Mouse (Mus musculus): Measurements from ENCODE around the gene Kdm4a. TPM values are rescaled to one million over a fixed set of nuclear protein-coding genes. Genes with fewer than 3 reads are reported as not detected.

Kdm4a gene
- polyA plus RNA-seq, 1 experiment from 2014 or later, result 51.8 TPM

DNA sequence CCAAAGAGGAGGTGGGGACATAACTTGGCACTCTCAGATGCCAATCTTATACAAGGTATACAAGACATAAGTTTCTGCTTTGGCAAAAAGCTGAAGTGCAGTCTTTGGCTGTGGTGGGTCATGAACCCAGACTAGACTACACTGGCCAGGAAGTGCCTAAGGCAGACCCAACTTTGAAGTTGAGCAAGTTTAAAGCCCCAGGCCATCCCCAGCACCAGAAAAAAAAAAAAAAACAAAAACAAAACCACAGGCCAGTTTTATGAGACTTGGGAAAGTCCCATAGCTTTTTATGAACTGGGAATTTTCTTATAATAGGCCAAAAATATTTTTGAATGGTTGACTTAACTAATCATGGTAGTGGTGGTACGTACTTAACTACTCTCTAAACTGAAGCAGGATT, 44.4 kb downstream of the Kdm4a start:
- Histone ChIP-seq H3K4me2 (replicated peaks) (peak overlapping the region; percentile 79), H3K4me1 (peaks cover 30% of the 10 kb centered on the region), H3K9ac (peak overlapping the region; percentile 69), H3K27me3 (no peaks in the 10 kb centered on the region), H3K36me3 (peaks cover 46% of the 10 kb centered on the region), H3K4me3 (peak overlapping the region; percentile 99), H3K27ac (peak overlapping the region; percentile 74), H3K9me3 (no peaks in the 10 kb centered on the region)
- 78% methylated on average over 1 of the region's 1 CpGs for WGBS
- ATAC-seq (ENCODE audit: low FRiP score, low read depth), result no peak; the same call in 1 of the 2 replicates

DNA sequence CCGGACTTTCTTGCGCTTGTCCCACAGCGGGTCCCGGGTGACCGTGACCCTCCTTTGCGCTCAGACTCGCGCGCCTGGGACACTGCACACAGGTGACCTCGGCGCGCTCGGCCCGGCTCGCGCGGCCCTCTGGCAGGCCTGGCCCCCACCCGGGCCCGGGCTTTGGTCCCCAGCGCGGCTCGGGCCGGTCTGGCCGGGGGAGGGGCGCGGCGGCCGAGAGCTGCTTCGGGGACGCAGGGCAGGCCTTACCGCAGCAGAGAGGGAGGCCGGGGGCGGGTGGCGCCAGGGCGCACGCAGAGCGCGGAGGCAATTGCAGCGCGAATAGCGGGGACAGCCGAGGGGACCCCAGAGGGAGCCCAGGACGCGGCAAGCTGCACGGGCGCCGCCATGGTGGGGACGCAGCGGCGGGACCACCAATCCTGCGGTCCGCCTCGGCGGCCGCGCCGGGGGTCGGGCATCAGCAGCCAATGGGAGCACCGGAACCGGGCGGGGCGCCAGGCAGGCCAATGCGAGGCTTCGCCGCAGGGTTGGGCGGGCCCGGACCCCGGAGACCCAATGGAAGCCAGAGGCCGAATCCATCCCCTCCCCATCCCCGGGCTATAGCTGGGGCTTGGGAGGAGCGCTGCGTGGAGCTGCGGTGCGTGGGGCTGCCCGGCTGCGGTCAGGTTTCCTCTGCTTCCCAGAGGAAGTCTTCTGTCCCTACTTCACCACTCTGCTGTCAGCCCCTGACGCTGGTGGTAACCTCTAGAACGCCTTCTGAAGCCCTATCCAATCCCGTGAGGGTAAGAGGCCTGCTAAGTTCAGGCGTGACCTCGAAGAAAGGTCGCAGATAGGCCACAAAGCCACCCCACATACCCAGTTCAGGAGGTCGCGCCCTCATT, 45.1 kb downstream of the Kdm4a start, which contains the start of gene St3gal3:
Gene St3gal3, minus strand, starts transcription at position 430 of the 881 bp plus-strand sequence.
- WGBS, result under 1% methylated on average over 69 of the region's 84 CpGs

DNA sequence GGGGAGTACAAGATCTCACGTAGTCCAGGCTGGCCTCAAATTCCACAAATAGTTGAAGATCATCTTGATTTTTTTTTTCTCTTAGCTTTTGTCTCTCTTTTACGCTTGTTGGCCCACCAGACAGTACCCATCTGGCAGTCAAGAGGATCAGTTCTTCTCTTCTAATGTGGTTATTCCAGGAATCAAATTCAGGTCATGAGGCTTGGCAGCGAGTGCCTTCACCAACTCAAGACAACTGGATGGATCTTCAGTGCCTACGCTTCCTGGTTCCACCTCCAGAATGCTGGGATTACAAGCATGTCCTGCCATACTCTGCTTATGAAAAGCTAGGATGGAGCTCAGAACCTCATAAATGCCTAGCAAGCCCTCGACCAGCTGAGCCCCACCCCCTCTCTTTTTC, 48.5 kb downstream of the Kdm4a start:
- no peak for ATAC-seq (ENCODE audit: low FRiP score, low read depth)
- Histone ChIP-seq H3K4me1 (peaks cover 30% of the 10 kb centered on the region), H3K4me3 (no peak overlapping the region), H3K27me3 (no peaks in the 10 kb centered on the region), H3K9me3 (no peaks in the 10 kb centered on the region), H3K4me2 (replicated peaks) (no peak overlapping the region), H3K27ac (no peak overlapping the region), H3K9ac (no peak overlapping the region), H3K36me3 (peaks cover 7% of the 10 kb centered on the region)
- 85% methylated on average over 5 of the region's 5 CpGs for WGBS

More for the DNA sequence above, 45.1 kb downstream of the Kdm4a start, which contains the start of gene St3gal3:
- Histone ChIP-seq H3K36me3 (peaks cover 39% of the 10 kb centered on the region), H3K9me3 (no peaks in the 10 kb centered on the region), H3K9ac (peak within 1 kb of the TSS; percentile 89), H3K4me2 (replicated peaks) (peak within 1 kb of the TSS; percentile 79), H3K27me3 (no peaks in the 10 kb centered on the region), H3K4me3 (peak within 1 kb of the TSS; percentile 99), H3K27ac (peak within 1 kb of the TSS; percentile 79), H3K4me1 (peaks cover 30% of the 10 kb centered on the region)
- ATAC-seq (ENCODE audit: low FRiP score, low read depth), result peak; percentile 99

DNA sequence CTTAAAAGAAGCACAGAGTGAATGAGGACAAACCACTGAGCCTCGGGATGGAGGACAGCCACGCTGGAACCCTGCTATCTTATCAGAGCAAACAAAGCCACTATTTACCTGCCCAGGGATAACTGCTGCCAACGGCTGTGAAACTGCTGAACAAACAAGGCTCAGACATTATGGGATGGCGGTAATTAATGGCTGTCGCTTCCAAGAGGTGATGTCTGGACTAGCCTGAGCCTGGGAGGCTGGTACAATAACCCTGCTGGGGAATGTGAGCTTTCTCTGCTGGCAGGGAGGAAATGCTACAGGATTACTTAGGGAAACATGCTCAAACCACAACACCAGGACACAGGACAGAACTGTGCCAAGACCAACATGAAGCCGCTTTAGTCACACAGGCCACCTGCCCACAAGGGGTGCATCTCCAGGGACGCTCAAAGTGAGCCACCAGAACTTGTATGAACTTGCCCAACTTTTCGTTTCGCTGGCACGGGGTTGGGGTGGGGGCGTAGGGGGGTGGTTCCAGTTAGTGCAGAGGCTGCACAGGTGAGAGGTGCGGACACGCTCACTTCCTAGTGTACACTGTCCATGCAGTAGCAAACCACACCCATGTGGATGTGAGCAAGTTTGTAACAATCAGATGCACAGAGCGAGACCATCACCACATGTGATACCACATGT, 56.7 kb downstream of the Kdm4a start:
- H3K9ac ChIP-seq, result no peak overlapping the region
- WGBS, result 75% methylated on average over 14 of the region's 14 CpGs
- no peak overlapping the region for H3K4me3 ChIP-seq
- H3K4me1 ChIP-seq, result no peaks in the 10 kb centered on the region; the same call in 1 of the 2 replicates
- no peaks in the 10 kb centered on the region for H3K27me3 ChIP-seq
- H3K9me3 ChIP-seq, result no peaks in the 10 kb centered on the region
- no peak overlapping the region for H3K4me2 ChIP-seq (replicated peaks)
- no peak overlapping the region for H3K27ac ChIP-seq
- ATAC-seq (ENCODE audit: low FRiP score, low read depth), result no peak
- peaks cover 3% of the 10 kb centered on the region; the same call in 1 of the 2 replicates for H3K36me3 ChIP-seq

DNA sequence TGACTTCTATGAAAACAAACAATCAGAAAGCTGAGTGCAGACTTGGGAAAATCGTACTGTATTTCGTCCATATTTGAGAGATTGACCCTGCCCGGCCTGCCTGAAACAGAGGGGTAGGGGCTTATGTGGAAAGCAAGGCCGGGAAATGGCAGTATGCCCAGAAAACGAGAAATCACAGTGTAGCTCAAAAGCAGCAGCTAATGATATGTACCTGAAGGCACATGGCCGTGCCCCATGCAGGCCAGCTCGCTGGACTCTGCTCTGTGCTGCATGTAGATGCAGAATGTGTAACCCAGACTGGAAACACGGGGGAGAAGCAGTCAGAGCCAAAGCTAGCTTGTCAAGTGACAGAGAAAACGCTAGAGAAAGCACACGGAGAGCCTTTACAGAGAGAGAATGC, 57.8 kb downstream of the Kdm4a start:
- no peak overlapping the region for H3K27ac ChIP-seq

GRCm38 (mm10) chr4:118117565-118117964, 62.3 kb downstream of the Kdm4a start:
- 95% methylated on average over 10 of the region's 10 CpGs for WGBS
- no peak for ATAC-seq (ENCODE audit: low FRiP score, low read depth)
- H3K4me3 ChIP-seq, result no peak overlapping the region
- no peaks in the 10 kb centered on the region for H3K4me1 ChIP-seq
- no peak overlapping the region for H3K4me2 ChIP-seq (replicated peaks)
- H3K9me3 ChIP-seq, result no peaks in the 10 kb centered on the region
- H3K9ac ChIP-seq, result no peak overlapping the region
- no peaks in the 10 kb centered on the region for H3K27me3 ChIP-seq
- H3K27ac ChIP-seq, result no peak overlapping the region
- H3K36me3 ChIP-seq, result peaks cover 3% of the 10 kb centered on the region

More for the DNA sequence above, 57.8 kb downstream of the Kdm4a start:
- Histone ChIP-seq H3K4me1 (no peaks in the 10 kb centered on the region; the same call in 1 of the 2 replicates), H3K27me3 (no peaks in the 10 kb centered on the region), H3K9me3 (no peaks in the 10 kb centered on the region), H3K36me3 (peaks cover 3% of the 10 kb centered on the region), H3K9ac (no peak overlapping the region), H3K4me2 (replicated peaks) (no peak overlapping the region), H3K4me3 (no peak overlapping the region)
- WGBS, result 76% methylated on average over 10 of the region's 10 CpGs
- ATAC-seq (ENCODE audit: low FRiP score, low read depth), result no peak

- Histone ChIP-seq H3K4me3 (no peak overlapping the region), H3K4me1 (no peaks in the 10 kb centered on the region), H3K27me3 (no peaks in the 10 kb centered on the region), H3K9me3 (0 out of 2 replicates have a peak, but pooled peaks cover 6% of the 10 kb centered on the region), H3K4me2 (replicated peaks) (no peak overlapping the region), H3K36me3 (peaks cover 10% of the 10 kb centered on the region), H3K9ac (no peak overlapping the region), H3K27ac (no peak overlapping the region)
- WGBS, result 89% methylated on average over 11 of the region's 11 CpGs
- no peak for ATAC-seq (ENCODE audit: low FRiP score, low read depth)
These were observed 63.7 kb downstream of the Kdm4a start for GRCm38 (mm10) chr4:118116098-118116497.

DNA sequence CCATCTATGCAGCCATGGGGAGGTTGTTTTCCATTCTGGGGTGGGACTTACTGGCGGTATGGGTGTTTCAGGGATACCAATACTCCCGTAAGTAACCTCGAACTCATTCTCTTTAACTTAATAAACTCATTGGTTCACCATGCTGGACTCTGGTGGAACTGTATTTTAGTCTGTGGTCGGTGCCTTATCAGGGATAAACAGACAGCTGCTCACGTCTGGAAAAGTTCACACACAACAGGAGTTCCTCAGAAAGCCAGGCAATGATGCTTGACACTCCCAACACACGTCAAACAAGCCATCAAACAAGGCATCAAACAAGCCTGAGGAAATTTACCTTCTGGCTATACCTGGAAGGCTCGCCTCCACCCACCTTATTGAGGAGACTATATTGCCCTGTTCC, 64.7 kb downstream of the Kdm4a start:
- Histone ChIP-seq H3K9ac (no peak overlapping the region), H3K4me3 (no peak overlapping the region), H3K9me3 (0 out of 2 replicates have a peak, but pooled peaks cover 11% of the 10 kb centered on the region), H3K4me2 (replicated peaks) (no peak overlapping the region), H3K36me3 (peaks cover 10% of the 10 kb centered on the region), H3K27ac (no peak overlapping the region), H3K4me1 (no peaks in the 10 kb centered on the region), H3K27me3 (no peaks in the 10 kb centered on the region)
- ATAC-seq (ENCODE audit: low FRiP score, low read depth), result no peak
- 84% methylated on average over 7 of the region's 7 CpGs for WGBS

DNA sequence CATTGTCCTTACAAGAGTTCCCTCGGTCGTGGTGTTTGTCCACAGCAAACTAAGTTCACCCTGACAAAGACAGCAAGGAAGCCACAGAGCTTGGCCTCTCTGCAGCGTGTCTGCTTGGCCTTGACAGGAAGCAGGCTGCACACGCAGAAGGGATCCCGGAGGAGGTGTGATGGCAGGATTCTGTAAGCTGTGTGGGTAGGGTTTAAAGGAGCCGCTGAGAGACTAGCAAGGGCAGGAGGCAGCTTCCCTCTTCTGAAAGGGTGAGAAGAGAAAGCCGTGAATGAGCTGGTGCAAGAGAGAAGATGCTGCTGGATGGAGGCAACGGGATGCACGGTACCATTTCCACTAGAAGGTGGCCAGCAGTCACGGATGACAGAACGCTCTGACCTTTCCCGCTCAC, 67.2 kb downstream of the Kdm4a start:
- ATAC-seq (ENCODE audit: low FRiP score, low read depth), result no peak
- peaks cover 6% of the 10 kb centered on the region; the same call in 1 of the 2 replicates for H3K4me1 ChIP-seq
- WGBS, result 82% methylated on average over 12 of the region's 12 CpGs
- 0 out of 2 replicates have a peak, but pooled peaks cover 11% of the 10 kb centered on the region for H3K9me3 ChIP-seq
- H3K9ac ChIP-seq, result no peak overlapping the region
- peaks cover 12% of the 10 kb centered on the region for H3K36me3 ChIP-seq
- no peak overlapping the region for H3K4me3 ChIP-seq
- no peak overlapping the region for H3K4me2 ChIP-seq (replicated peaks)
- no peaks in the 10 kb centered on the region for H3K27me3 ChIP-seq
- no peak overlapping the region for H3K27ac ChIP-seq

GRCm38 (mm10) chr4:118109649-118110048, 70.2 kb downstream of the Kdm4a start:
- ATAC-seq (ENCODE audit: low FRiP score, low read depth), result no peak
- Histone ChIP-seq H3K4me1 (peaks cover 6% of the 10 kb centered on the region; the same call in 1 of the 2 replicates), H3K27me3 (no peaks in the 10 kb centered on the region), H3K4me3 (no peak overlapping the region), H3K4me2 (replicated peaks) (no peak overlapping the region), H3K27ac (peak overlapping the region; percentile 33; the same call in 1 of the 2 replicates), H3K9ac (no peak overlapping the region), H3K36me3 (peaks cover 23% of the 10 kb centered on the region; the same call in 1 of the 2 replicates), H3K9me3 (0 out of 2 replicates have a peak, but pooled peaks cover 11% of the 10 kb centered on the region)
- 89% methylated on average over 13 of the region's 13 CpGs for WGBS

DNA sequence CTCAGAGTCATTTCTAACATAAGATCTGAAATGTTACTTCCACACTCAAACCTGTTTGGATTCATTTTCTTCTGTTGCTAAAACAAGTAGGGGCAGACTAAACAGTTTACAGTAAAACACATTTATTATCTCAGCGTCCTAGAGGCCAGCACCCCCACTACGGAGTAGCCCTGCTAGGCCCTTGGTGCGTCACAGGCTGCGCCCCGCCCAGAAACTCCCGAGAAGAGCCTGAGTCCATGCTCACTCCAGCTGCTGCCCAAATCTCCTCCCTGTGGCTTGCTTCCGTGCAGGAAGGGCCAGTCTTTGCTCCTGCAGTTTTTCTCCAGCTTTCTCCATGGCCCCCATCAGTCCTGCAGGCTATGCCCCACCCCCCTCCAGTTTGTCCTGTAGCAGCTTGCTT, 71.1 kb downstream of the Kdm4a start:
- 0 out of 2 replicates have a peak, but pooled peaks cover 11% of the 10 kb centered on the region for H3K9me3 ChIP-seq
- H3K9ac ChIP-seq, result no peak overlapping the region
- H3K4me1 ChIP-seq, result peaks cover 6% of the 10 kb centered on the region; the same call in 1 of the 2 replicates
- WGBS, result 63% methylated on average over 7 of the region's 7 CpGs
- H3K36me3 ChIP-seq, result peaks cover 23% of the 10 kb centered on the region; the same call in 1 of the 2 replicates
- H3K27me3 ChIP-seq, result no peaks in the 10 kb centered on the region
- no peak for ATAC-seq (ENCODE audit: low FRiP score, low read depth)
- H3K4me3 ChIP-seq, result no peak overlapping the region
- no peak overlapping the region for H3K4me2 ChIP-seq (replicated peaks)
- H3K27ac ChIP-seq, result no peak overlapping the region

All from limb, embryonic 13.5 days (tissue).